Mouse (Mus musculus) liver, embryonic 14.5 days (tissue): Measurements from ENCODE around the gene Adrb1. TPM values are rescaled to one million over a fixed set of nuclear protein-coding genes. Genes with fewer than 3 reads are reported as not detected.

Source experiments
- ATAC-seq: fragments of 200-750 bp; cut with Nextera tagmentation; 2 replicates; pipeline ENCODE4 v1.8.0; 2017; ENCODE audit warnings: moderate number of reproducible peaks, mild to moderate bottlenecking, moderate library complexity; ENCODE audit not compliant: insufficient read depth
- DNase-seq, 3 experiments: peaks; one replicate each; pipeline ENCODE4 v3.0.0-alpha.2; 2012 to 2013; ENCODE audit warnings: low read depth in 3 of 3, low spot score in 3 of 3
- H3K27ac ChIP-seq: fragments of 300-500 bp; sonication (generic); 2 replicates; pipeline ENCODE4 v1.5.1; 2014; ENCODE audit warnings: moderate library complexity, mild to moderate bottlenecking, control low read depth, inconsistent platforms
- H3K27me3 ChIP-seq: fragments of 300-500 bp; sonication (generic); 2 replicates; pipeline ENCODE4 v1.6.1; 2014; ENCODE audit warnings: mild to moderate bottlenecking, low read length, moderate library complexity; ENCODE audit not compliant: control insufficient read depth, insufficient read depth
- H3K36me3 ChIP-seq: fragments of 300-500 bp; sonication (generic); replicated peaks from 2 replicates; pipeline ENCODE4 v1.6.1; 2014; ENCODE audit warnings: low read depth; ENCODE audit not compliant: control insufficient read depth, insufficient read depth
- H3K4me1 ChIP-seq, 2 experiments: fragments of 200-500 bp in 1 of 2; fragments of 300-500 bp in 1 of 2; sonication (generic) in 1 of 2; replicated peaks; 2 replicates each; pipeline ENCODE4 v1.6.1; 2012 to 2014; ENCODE audit warnings: antibody characterized with exemption in 1 of 2, inconsistent platforms in 1 of 2, low read length in 1 of 2; ENCODE audit not compliant: control insufficient read depth in 2 of 2, insufficient read depth in 2 of 2
- H3K4me2 ChIP-seq: fragments of 300-500 bp; sonication (generic); 2 replicates; pipeline ENCODE4 v1.6.1; 2014; ENCODE audit warnings: low read depth, mild to moderate bottlenecking, control low read depth, moderate library complexity
- H3K4me3 ChIP-seq, 2 experiments: fragments of 200-500 bp in 1 of 2; fragments of 300-500 bp in 1 of 2; sonication (generic) in 1 of 2; 2 replicates each; pipeline ENCODE4 v1.5.1; 2012 to 2014; ENCODE audit warnings: low read depth in 2 of 2, low read length in 2 of 2, mild to moderate bottlenecking in 2 of 2, control low read depth in 1 of 2, inconsistent platforms in 1 of 2, moderate library complexity in 1 of 2; ENCODE audit not compliant: insufficient read depth in 1 of 2
- H3K9ac ChIP-seq: fragments of 300-500 bp; sonication (generic); replicated peaks from 2 replicates; pipeline ENCODE4 v1.6.1; 2014; ENCODE audit warnings: mild to moderate bottlenecking, control low read depth, moderate library complexity
- H3K9me3 ChIP-seq: fragments of 300-500 bp; sonication (generic); 2 replicates; pipeline ENCODE4 v1.6.1; 2016; ENCODE audit warnings: low read length, mixed read lengths; ENCODE audit not compliant: control insufficient read depth
- CTCF ChIP-seq: IDR thresholded peaks from 2 replicates; pipeline ENCODE4 v1.5.1; 2016; ENCODE audit warnings: antibody characterized with exemption, low read depth, control low read depth
- EP300 ChIP-seq: IDR thresholded peaks from 2 replicates; pipeline ENCODE4 v1.6.1; 2016; ENCODE audit warnings: antibody characterized with exemption, low read depth
- WGBS: fragments of 180-500 bp; shearing (Covaris S2); extraction: QIAGEN DNeasy Blood & Tissue Kit; methylation state at CpG from one replicate; pipeline ENCODE4 v1.1.7; 2014; ENCODE audit not compliant: insufficient replicate concordance; 5-methylcytosine and 5-hydroxymethylcytosine counted together
- polyA plus RNA-seq, 2 experiments: library from polyadenylated mRNA; depleted of rRNA in 1 of 2; stranded (reverse) in 1 of 2; unstranded in 1 of 2; fragments of >200 nt; fragmentation: Nextera tagmentation in 1 of 2; extraction: Ambion mirVana in 1 of 2; gene quantifications; 2 replicates each; pipeline versions ENCODE4 v1.2.1 to v1.2.3; 2012 to 2014

The Adrb1 gene
- polyA plus RNA-seq, 2 experiments: 0.20 to 0.30 TPM

DNA sequence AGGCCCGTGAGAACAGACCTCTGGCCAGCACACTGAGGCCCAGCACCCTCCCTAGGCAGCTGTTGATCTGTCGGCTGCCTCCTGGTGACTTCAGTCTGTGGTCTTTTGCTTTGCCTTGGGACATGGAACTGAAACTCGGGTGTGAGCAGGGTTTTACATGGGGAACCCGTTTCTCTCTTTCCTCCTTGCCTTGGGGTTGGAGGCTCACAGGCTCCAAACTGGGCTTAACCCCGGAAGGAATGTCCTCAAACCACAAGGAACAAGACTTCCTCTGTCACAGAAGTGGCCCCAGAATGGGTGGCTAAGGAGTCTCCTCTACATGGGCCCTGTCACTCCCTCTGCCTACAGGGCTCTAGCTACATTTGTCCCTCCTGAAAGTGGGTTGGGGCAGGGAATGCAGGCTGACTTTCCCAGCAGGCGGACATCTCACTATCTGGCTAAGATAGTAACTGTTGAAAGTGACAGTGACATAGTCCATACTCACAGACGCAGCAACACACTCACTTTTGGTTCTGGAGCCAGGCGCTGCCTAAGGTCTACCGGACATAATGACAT is 52.5 kb downstream of the Adrb1 start:
- WGBS: 52% methylated on average over 9 of the region's 9 CpGs
- TF ChIP-seq CTCF (no peak), EP300 (no peak)

DNA sequence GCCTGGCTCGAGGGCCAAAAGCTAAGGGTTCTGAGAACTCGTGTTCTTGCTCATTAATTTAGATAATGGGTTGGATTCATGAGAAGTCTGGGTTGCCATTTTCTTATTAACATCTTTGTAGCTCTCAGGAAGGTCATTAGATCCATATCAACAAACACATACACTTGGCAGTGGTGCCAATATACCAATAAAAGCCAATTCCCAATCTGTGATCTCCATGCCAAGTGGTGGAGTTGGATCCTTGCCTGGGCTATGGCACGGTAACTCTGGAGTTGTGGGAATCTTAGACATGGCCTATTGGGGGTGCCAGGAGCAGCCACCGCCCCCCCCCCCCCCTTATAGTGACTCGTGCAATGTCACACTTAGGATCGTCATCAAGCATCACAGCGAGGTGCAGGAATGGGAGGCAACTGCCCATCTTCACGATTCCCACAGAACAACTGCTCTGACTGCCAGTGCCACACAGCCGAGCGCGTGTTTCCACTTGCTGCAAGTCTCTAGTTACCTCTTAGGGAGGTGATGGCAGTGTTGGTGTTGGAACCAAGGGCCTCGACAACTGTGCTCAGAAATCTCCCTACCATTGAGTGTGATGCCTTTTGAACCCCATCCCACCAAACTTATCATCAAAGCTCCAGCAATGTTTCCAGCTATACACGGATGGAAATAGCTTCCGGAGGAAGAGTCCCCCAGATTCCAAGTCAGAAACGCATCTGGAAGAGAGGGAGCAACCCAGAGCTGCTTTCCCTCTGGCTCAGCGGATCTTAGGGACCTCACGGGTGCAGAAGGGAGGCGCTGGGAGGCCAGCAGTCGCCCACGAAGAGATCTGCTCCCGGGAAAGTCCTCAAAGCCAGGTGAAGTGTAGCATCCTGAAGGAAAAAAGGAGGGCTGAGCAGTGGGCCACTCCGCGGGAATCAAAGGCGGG is 53.2 kb downstream of the Adrb1 start:
- Histone ChIP-seq H3K36me3 (no peaks in the 10 kb centered on the region), H3K9ac (no peak overlapping the region), H3K4me2 (peak overlapping the region; percentile 15; the same call in 1 of the 2 replicates), H3K4me3 (no peak overlapping the region), H3K27me3 (peaks cover 17% of the 10 kb centered on the region), H3K9me3 (no peaks in the 10 kb centered on the region), H3K27ac (no peak overlapping the region), H3K4me1 (peaks cover 0 to 5% of the 10 kb centered on the region in 2 experiments; a peak in 1 of 4 replicates)
- 38% methylated on average over 23 of the region's 24 CpGs for WGBS
- ATAC-seq (no peak), DNase-seq (no peak)
- no peak for TF ChIP-seq EP300
- TF ChIP-seq CTCF: no peak

More for the DNA sequence above, 52.5 kb downstream of the Adrb1 start:
- ATAC-seq: no peak
- no peak overlapping the region for H3K4me2 ChIP-seq
- H3K9me3 ChIP-seq: no peaks in the 10 kb centered on the region
- H3K27me3 ChIP-seq: peaks cover 17% of the 10 kb centered on the region
- no peak overlapping the region for H3K4me3 ChIP-seq
- no peaks in the 10 kb centered on the region for H3K36me3 ChIP-seq
- no peak for DNase-seq
- peaks cover 0 to 5% of the 10 kb centered on the region in 2 experiments; a peak in 1 of 4 replicates for H3K4me1 ChIP-seq
- H3K9ac ChIP-seq: no peak overlapping the region
- no peak overlapping the region for H3K27ac ChIP-seq

GRCm38 (mm10) chr19:56775893-56776718 is 54.1 kb downstream of the Adrb1 start:
- no peak overlapping the region for H3K4me3 ChIP-seq
- H3K4me2 ChIP-seq: peak overlapping the region; percentile 15; the same call in 1 of the 2 replicates
- peaks cover 17% of the 10 kb centered on the region for H3K27me3 ChIP-seq
- DNase-seq (no peak), ATAC-seq (no peak)
- no peak overlapping the region for H3K27ac ChIP-seq
- H3K9me3 ChIP-seq: no peaks in the 10 kb centered on the region
- peaks cover 0 to 5% of the 10 kb centered on the region in 2 experiments; a peak in 1 of 4 replicates for H3K4me1 ChIP-seq
- H3K36me3 ChIP-seq: no peaks in the 10 kb centered on the region
- 9% methylated on average over 18 of the region's 18 CpGs for WGBS
- TF ChIP-seq EP300 (no peak), CTCF (no peak)
- H3K9ac ChIP-seq: no peak overlapping the region

DNA sequence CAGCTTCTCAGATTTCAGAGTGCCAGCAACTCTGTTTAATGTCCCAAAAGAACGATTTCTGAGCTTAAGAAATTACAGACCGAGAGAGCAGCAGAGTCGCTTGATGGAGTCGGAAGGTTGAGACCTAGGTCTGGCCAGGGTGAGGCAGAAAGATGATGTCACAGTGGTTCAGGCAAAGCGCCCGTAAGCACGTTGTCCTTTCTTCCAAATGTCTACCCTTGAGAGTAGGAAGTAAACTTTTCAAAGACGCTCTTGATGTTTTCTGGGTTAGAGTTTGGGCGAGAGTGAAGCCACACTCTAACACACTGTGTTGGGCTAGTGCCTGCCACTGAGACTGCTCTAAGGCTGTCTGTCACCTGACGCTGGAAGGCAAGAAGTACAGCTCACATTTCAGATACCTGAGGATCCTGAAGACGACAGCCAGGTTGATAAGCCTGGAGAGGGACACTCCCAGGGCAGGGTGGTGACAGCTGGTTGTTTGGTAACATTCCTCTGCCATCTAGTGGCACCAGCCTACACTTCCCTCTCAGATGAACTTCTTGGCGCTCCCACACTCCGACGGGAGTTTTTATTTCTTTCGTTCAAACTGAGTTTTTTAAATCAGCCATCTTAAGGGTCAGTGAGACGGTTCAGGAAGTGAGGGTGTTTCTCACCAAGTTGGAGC is 54.9 kb downstream of the Adrb1 start:
- Histone ChIP-seq H3K4me3 (no peak overlapping the region), H3K27ac (no peak overlapping the region), H3K4me2 (no peak overlapping the region), H3K27me3 (peaks cover 17% of the 10 kb centered on the region), H3K9me3 (no peaks in the 10 kb centered on the region), H3K9ac (no peak overlapping the region), H3K36me3 (no peaks in the 10 kb centered on the region), H3K4me1 (peaks cover 0 to 5% of the 10 kb centered on the region in 2 experiments; a peak in 1 of 4 replicates)
- ATAC-seq (no peak), DNase-seq (no peak)
- TF ChIP-seq CTCF (peak; percentile 62), EP300 (no peak)
- 27% methylated on average over 16 of the region's 16 CpGs for WGBS
